Mouse (Mus musculus): ENCODE measurements around the gene Ccdc7a. TPM values are rescaled to one million over a fixed set of nuclear protein-coding genes. Genes with fewer than 3 reads are reported as not detected.

Ccdc7a gene
- 178 TPM for polyA plus RNA-seq (2014; fragmentation: Illumina TruSeq; extraction: RNeasy Lipid Tissue Mini Kit (QIAGEN cat#74804); ENCODE audit: low read depth, low replicate concordance)

GRCm38 (mm10) chr8:129065417-129065816, at the start of gene Ccdc7a:
Gene Ccdc7a, minus strand, starts transcription at chr8:129065517.

GRCm38 (mm10) chr8:129066834-129067233, 1.5 kb upstream of the Ccdc7a start, which contains the start of gene Ccdc7b:
Gene Ccdc7b, plus strand, starts transcription at chr8:129067134.

GRCm38 (mm10) chr8:128798594-128798993, 266.7 kb downstream of the Ccdc7a start, which contains the start of gene Gm3952:
Gene Gm3952, minus strand, starts transcription at chr8:128798694.

GRCm38 (mm10) chr8:128685507-128686428, 379.5 kb downstream of the Ccdc7a start, which contains the start of gene Itgb1:
Gene Itgb1, plus strand, starts transcription at chr8:128685654.

Other genes with a start within 250 kb of the Ccdc7a start
- 978 TPM for gene Ccdc7b, start 1.6 kb upstream of the Ccdc7a start, polyA plus RNA-seq (2014; fragmentation: Illumina TruSeq; extraction: RNeasy Lipid Tissue Mini Kit (QIAGEN cat#74804); ENCODE audit: low read depth, low replicate concordance)
- gene Gm10999, start 66.1 kb upstream of the Ccdc7a start, polyA plus RNA-seq (2014; fragmentation: Illumina TruSeq; extraction: RNeasy Lipid Tissue Mini Kit (QIAGEN cat#74804); ENCODE audit: low read depth, low replicate concordance): not detected
- gene 2610044O15Rik8, start 168.9 kb upstream of the Ccdc7a start, polyA plus RNA-seq (2014; fragmentation: Illumina TruSeq; extraction: RNeasy Lipid Tissue Mini Kit (QIAGEN cat#74804); ENCODE audit: low read depth, low replicate concordance): 10.8 TPM

Measured in testis, adult 10 weeks (tissue).